Mouse (Mus musculus) limb, embryonic 14.5 days (tissue): ENCODE data around the gene Zfyve21. TPM values are rescaled to one million over a fixed set of nuclear protein-coding genes. Genes with fewer than 3 reads are reported as not detected.

Experiments
- ATAC-seq: fragments of 200-750 bp; cut with Nextera tagmentation; 2 replicates; pipeline ENCODE4 v1.8.0; 2017; ENCODE audit warnings: low read depth, moderate number of reproducible peaks, moderate TSS enrichment; ENCODE audit not compliant: low FRiP score
- DNase-seq: peaks from one replicate; pipeline ENCODE4 v3.0.0-alpha.2; 2015; ENCODE audit warnings: low spot score
- H3K27ac ChIP-seq: fragments of 300-500 bp; sonication (generic); replicated peaks from 2 replicates; pipeline ENCODE4 v1.5.1; 2014; ENCODE audit warnings: low read depth, mild to moderate bottlenecking, low read length, moderate library complexity, mixed read lengths
- H3K27me3 ChIP-seq: fragments of 300-500 bp; sonication (generic); 2 replicates; pipeline ENCODE4 v1.6.1; 2014; ENCODE audit warnings: low read length, mixed read lengths; ENCODE audit not compliant: control insufficient read depth, insufficient read depth
- H3K36me3 ChIP-seq: fragments of 300-500 bp; sonication (generic); 2 replicates; pipeline ENCODE4 v1.6.1; 2014; ENCODE audit warnings: mild to moderate bottlenecking, low read length, moderate library complexity, mixed read lengths; ENCODE audit not compliant: control insufficient read depth, insufficient read depth
- H3K4me1 ChIP-seq: fragments of 300-500 bp; sonication (generic); 2 replicates; pipeline ENCODE4 v1.6.1; 2014; ENCODE audit warnings: antibody characterized with exemption, low read length, mixed read lengths; ENCODE audit not compliant: control insufficient read depth, insufficient read depth
- H3K4me2 ChIP-seq: fragments of 300-500 bp; sonication (generic); replicated peaks from 2 replicates; pipeline ENCODE4 v1.6.1; 2014; ENCODE audit warnings: low read depth, mild to moderate bottlenecking, low read length, moderate library complexity; ENCODE audit not compliant: severe bottlenecking
- H3K4me3 ChIP-seq: fragments of 300-500 bp; sonication (generic); replicated peaks from 2 replicates; pipeline ENCODE4 v1.5.1; 2014; ENCODE audit warnings: low read length
- H3K9ac ChIP-seq: fragments of 300-500 bp; sonication (generic); 2 replicates; pipeline ENCODE4 v1.6.1; 2014; ENCODE audit warnings: mild to moderate bottlenecking, low read depth, low read length, moderate library complexity; ENCODE audit not compliant: severe bottlenecking
- H3K9me3 ChIP-seq: fragments of 300-500 bp; sonication (generic); 2 replicates; pipeline ENCODE4 v1.6.1; 2016; ENCODE audit warnings: low read length; ENCODE audit not compliant: control insufficient read depth
- POLR2A ChIP-seq: fragments of 200-500 bp; IDR thresholded peaks from 2 replicates; pipeline ENCODE4 v1.8.0; 2012; ENCODE audit warnings: inconsistent platforms, mild to moderate bottlenecking, moderate library complexity, borderline replicate concordance; ENCODE audit not compliant: insufficient read depth, insufficient read length; ENCODE audit errors: extremely low read depth
- WGBS: fragments of 180-500 bp; shearing (Covaris S2); extraction: QIAGEN DNeasy Blood & Tissue Kit; methylation state at CpG from one replicate; pipeline ENCODE4 v1.1.7; 2014; 5-methylcytosine and 5-hydroxymethylcytosine counted together
- polyA plus RNA-seq, 2 experiments: library from polyadenylated mRNA; depleted of rRNA in 1 of 2; stranded (reverse) in 1 of 2; unstranded in 1 of 2; fragments of >200 nt; fragmentation: Nextera tagmentation in 1 of 2; extraction: Ambion mirVana in 1 of 2; gene quantifications; 2 replicates each; pipeline versions ENCODE4 v1.2.1 to v1.2.3; 2012 to 2014

Zfyve21 gene
- polyA plus RNA-seq, 2 experiments = 102 to 119 TPM

DNA sequence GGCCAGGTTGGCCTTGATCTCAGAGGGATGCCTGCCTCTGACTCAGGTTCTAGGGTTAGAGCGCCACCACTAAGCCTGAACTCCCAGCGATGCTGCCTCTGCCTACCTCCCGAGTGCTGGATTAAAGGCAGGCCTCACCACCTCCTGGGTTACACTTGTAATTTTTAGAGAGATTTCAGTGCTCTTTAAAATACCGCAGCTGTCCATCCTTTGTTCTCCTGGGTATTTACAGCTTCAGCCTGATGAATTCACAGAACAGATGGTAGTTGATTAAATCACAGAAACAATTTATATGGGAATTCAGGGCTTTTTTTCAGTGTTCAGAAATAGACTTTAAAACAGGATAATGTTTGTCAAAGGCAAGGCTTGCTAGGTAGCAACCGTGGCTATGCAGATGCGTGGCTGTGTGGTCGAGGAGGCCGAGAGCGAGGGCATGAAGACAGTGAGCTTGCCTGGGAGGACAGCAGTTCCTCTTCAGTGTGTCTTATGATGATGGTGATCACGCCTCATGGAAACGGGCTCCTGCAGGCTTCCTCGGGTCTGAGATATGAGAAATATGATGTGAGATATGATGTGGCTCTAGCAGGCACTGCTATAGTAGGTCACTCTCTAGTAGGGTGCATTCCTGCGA is 22.4 kb upstream of the Zfyve21 start:
- H3K4me2 ChIP-seq = no peak overlapping the region
- H3K27ac ChIP-seq = no peak overlapping the region
- ATAC-seq (no peak), DNase-seq (no peak)
- no peaks in the 10 kb centered on the region for H3K9me3 ChIP-seq
- WGBS = 91% methylated on average over 13 of the region's 13 CpGs
- no peak overlapping the region for H3K9ac ChIP-seq
- H3K4me1 ChIP-seq = no peaks in the 10 kb centered on the region
- TF ChIP-seq POLR2A = no peak
- H3K27me3 ChIP-seq = no peaks in the 10 kb centered on the region
- H3K36me3 ChIP-seq = peaks cover 98% of the 10 kb centered on the region
- no peak overlapping the region for H3K4me3 ChIP-seq

DNA sequence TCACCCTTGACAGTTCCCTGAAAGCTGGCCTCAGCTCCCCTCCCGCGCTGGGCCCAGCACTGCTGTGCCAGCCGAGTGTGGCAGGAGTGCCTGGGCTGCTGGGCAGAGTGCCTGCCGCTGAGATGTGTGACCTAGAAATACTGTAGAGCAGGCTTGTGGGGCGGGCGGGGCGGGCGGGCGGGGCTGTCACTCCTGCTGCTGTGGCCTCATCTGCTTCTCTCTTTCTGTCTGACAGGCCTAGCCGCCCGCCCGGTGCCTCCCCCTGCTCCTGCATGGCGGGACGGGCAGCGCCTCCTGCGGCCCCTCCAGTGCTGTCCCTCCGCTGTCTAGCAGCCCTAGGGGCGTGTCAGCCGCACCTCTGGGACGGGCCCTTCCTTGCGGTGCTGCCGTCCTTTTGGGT is 19.9 kb upstream of the Zfyve21 start:
- Histone ChIP-seq H3K4me3 (no peak overlapping the region), H3K4me2 (no peak overlapping the region), H3K27me3 (no peaks in the 10 kb centered on the region), H3K4me1 (no peaks in the 10 kb centered on the region), H3K9me3 (no peaks in the 10 kb centered on the region), H3K9ac (no peak overlapping the region), H3K36me3 (peaks cover 94% of the 10 kb centered on the region), H3K27ac (no peak overlapping the region)
- 84% methylated on average over 21 of the region's 22 CpGs for WGBS
- no peak for TF ChIP-seq POLR2A
- ATAC-seq (no peak), DNase-seq (no peak)

DNA sequence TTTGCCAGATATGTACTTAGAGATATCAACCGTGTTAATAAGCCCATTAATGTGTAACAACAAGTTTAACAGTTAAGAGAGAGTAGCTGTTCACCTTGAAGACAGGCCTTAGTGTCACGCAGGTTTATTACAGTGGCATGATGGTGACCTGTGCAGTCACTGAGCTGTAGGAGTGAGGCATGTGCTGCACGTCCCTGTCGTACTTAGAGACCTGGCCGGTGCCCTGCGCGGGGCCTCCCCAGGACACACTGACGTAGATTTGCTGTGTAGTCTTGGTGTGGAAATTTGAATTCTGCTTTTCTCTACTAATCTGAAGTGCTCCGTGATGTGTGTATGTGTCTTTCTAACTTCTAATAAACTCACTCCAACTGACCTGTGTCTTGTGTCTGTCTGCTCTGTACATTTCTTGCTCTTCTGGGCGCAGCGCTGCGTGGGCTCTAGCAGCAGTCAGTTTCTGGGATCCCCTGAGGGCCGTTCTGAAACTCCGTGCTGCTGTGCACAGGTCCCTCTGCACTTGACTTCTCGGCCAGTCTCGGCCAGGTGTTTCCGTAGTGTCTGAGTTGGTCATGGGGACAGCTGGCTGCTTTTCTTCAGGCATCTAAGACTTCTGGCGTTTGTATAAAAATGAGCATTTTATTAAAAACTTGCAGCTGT is 19.3 kb upstream of the Zfyve21 start:
- H3K4me3 ChIP-seq = no peak overlapping the region
- no peaks in the 10 kb centered on the region for H3K9me3 ChIP-seq
- ATAC-seq = no peak
- no peak overlapping the region for H3K9ac ChIP-seq
- no peaks in the 10 kb centered on the region for H3K4me1 ChIP-seq
- H3K27me3 ChIP-seq = no peaks in the 10 kb centered on the region
- no peak overlapping the region for H3K27ac ChIP-seq
- peaks cover 93% of the 10 kb centered on the region for H3K36me3 ChIP-seq
- no peak for TF ChIP-seq POLR2A
- no peak for DNase-seq
- 88% methylated on average over 18 of the region's 18 CpGs for WGBS
- H3K4me2 ChIP-seq = no peak overlapping the region

DNA sequence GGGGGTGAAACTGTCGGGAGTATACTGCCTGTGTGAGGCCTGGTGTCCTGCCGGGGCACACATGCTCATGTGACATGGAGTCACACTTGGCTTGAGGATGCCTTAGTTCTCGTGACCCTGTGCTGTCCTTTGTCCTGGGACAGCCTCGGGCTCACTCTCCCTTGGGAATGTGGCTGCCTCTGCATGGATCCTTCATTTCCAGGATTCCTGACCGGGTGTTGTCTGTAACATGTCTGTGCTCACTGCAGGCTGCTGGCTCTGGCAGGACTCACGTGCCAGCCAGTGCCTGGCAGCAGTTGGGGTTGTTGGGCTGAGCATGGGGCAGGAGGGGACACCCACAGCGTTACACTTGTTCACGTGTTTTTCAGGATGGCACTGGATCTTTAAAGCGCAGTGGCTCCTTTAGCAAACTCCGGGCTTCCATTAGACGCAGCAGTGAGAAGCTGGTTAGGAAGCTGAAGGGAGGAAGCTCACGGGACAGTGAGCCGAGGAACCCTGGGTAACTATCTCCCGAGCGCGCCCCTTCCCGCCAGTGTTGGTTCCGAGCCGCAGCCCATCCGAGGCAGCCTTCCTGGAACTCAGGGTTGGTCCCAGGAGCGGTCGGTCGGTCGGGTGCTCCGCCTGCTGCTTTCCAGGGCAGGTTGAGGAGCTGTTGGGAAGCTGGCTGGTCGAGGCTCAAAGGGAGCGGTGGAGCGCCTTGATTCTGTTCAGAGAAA is 18.6 kb upstream of the Zfyve21 start:
- Histone ChIP-seq H3K27me3 (no peaks in the 10 kb centered on the region), H3K4me3 (no peak overlapping the region), H3K27ac (no peak overlapping the region), H3K9me3 (no peaks in the 10 kb centered on the region), H3K9ac (no peak overlapping the region), H3K4me2 (no peak overlapping the region), H3K4me1 (no peaks in the 10 kb centered on the region), H3K36me3 (peaks cover 90% of the 10 kb centered on the region)
- no peak for TF ChIP-seq POLR2A
- DNase-seq (no peak), ATAC-seq (no peak)
- WGBS = 91% methylated on average over 28 of the region's 28 CpGs

- TF ChIP-seq POLR2A = no peak
- no peak overlapping the region for H3K4me2 ChIP-seq
- WGBS = 82% methylated on average over 8 of the region's 8 CpGs
- peaks cover 90% of the 10 kb centered on the region for H3K36me3 ChIP-seq
- no peak overlapping the region for H3K9ac ChIP-seq
- H3K4me3 ChIP-seq = no peak overlapping the region
- H3K27ac ChIP-seq = no peak overlapping the region
- DNase-seq (no peak), ATAC-seq (no peak)
- no peaks in the 10 kb centered on the region for H3K27me3 ChIP-seq
- no peaks in the 10 kb centered on the region for H3K9me3 ChIP-seq
- H3K4me1 ChIP-seq = no peaks in the 10 kb centered on the region
Measured at GRCm38 (mm10) chr12:111797251-111797650, 16.7 kb upstream of the Zfyve21 start.
